ENCODE assay signal across 14 mouse cellular contexts in the genomic region with DNA sequence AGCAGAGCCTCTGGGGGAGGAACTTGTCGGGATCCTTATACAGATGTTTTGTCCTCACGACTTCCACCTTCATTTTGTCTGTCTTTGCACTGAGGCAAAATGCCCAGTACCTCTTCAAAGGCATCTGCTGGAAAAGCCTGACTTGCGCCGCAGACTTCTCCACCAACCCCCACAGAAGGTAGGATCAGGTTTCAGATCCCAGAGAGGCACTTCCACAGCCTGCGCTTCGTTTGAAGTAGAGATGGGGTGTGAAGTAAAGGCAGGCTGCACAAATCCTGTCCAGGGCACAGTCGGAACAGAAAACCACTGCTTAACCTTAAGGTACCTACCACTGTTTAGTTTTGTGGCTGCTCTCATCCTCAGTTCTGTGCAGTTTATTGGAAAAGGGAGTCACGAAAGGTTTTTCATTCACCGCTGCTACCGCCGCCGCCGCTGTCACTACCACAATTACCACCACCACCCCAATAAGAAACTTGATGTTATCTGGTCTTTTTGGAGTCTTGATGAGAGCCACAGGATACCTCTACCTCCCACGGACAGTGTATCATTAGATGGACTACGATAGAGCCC. TPM values are rescaled to one million over a fixed set of nuclear protein-coding genes. Genes with fewer than 3 reads are reported as not detected.
DNase-seq lines count a peak whose midpoint lies in the region; ATAC-seq and TF ChIP-seq lines count a peak whose summit lies in the region.
"Had no signal": no experiment of that assay in that cellular context is flagged by ENCODE, and none has a peak within 500 bp of the region (broad histone marks: within the 10 kb centered on the region; RNA-seq: fewer than 3 reads in every experiment).

No protein-coding gene starts in this region.

- H3K27me3 ChIP-seq in lung, embryonic 14.5 days (ENCODE audit: insufficient read depth, low read length), result peaks cover 86% of the 10 kb centered on the region
- peaks cover 77% of the 10 kb centered on the region for H3K27me3 ChIP-seq in forebrain, embryonic 14.5 days (replicated peaks; ENCODE audit: control insufficient read depth, insufficient read depth, low read length)
- H3K27me3 ChIP-seq in limb, embryonic 12.5 days, result peaks cover 83% of the 10 kb centered on the region

- H3K9ac ChIP-seq in lung, embryonic 14.5 days, result no peak overlapping the region
- no peak overlapping the region for H3K9ac ChIP-seq in forebrain, embryonic 14.5 days (ENCODE audit: low read length)
- H3K9ac ChIP-seq in limb, embryonic 12.5 days (replicated peaks), result no peak overlapping the region
- H3K9ac ChIP-seq: hindbrain, embryonic 15.5 days; limb, embryonic 15.5 days; neural tube, embryonic 12.5 days had no signal

- no peak overlapping the region for H3K27ac ChIP-seq in lung, embryonic 14.5 days (ENCODE audit: low read depth)
- H3K27ac ChIP-seq in forebrain, embryonic 14.5 days (ENCODE audit: low read depth, low read length), result no peak overlapping the region
- H3K27ac ChIP-seq in limb, embryonic 12.5 days, result no peak overlapping the region
- H3K27ac ChIP-seq: hindbrain, embryonic 15.5 days; limb, embryonic 15.5 days; neural tube, embryonic 12.5 days had no signal

- H3K9me3 ChIP-seq in lung, embryonic 14.5 days (ENCODE audit: low read depth, low read length), result no peaks in the 10 kb centered on the region
- no peaks in the 10 kb centered on the region for H3K9me3 ChIP-seq in forebrain, embryonic 14.5 days (replicated peaks; ENCODE audit: control insufficient read depth, low read length)
- H3K9me3 ChIP-seq in limb, embryonic 12.5 days, result no peaks in the 10 kb centered on the region
- H3K9me3 ChIP-seq: hindbrain, embryonic 15.5 days; limb, embryonic 15.5 days; neural tube, embryonic 12.5 days had no signal

- H3K4me3 ChIP-seq in lung, embryonic 14.5 days (ENCODE audit: low read depth, low read length), result no peak overlapping the region
- H3K4me3 ChIP-seq in forebrain, embryonic 14.5 days (ENCODE audit: low read depth, low read length), result no peak overlapping the region
- 0 out of 2 replicates have a peak overlapping the region, but pooled peaks have one; percentile 1 for H3K4me3 ChIP-seq in limb, embryonic 12.5 days (replicated peaks)
- H3K4me3 ChIP-seq: neural tube, embryonic 12.5 days had no signal

- 2% methylated on average over 15 of the region's 15 CpGs for WGBS in lung, embryonic 14.5 days
- 2% methylated on average over 15 of the region's 15 CpGs for WGBS in forebrain, embryonic 14.5 days
- WGBS in limb, embryonic 12.5 days, result under 1% methylated on average over 15 of the region's 15 CpGs

- ATAC-seq in lung, embryonic 14.5 days (ENCODE audit: insufficient read depth), result no peak
- ATAC-seq in forebrain, embryonic 14.5 days, result no peak
- ATAC-seq in limb, embryonic 12.5 days (ENCODE audit: insufficient number of reproducible peaks, insufficient read depth, low FRiP score, low TSS enrichment, low read depth), result 0 out of 2 replicates have a peak, but pooled peaks have one; percentile 11
- no peak for ATAC-seq in megakaryocyte, adult 5-6 weeks (ENCODE audit: poor library complexity, severe bottlenecking)
- ATAC-seq in activated CD4-positive, CD25-positive, alpha-beta regulatory T cell, adult 4 months, result no peak

- no peaks in the 10 kb centered on the region for H3K36me3 ChIP-seq in lung, embryonic 14.5 days (ENCODE audit: insufficient read depth)
- H3K36me3 ChIP-seq in forebrain, embryonic 14.5 days (ENCODE audit: control insufficient read depth, insufficient read depth, low read length), result no peaks in the 10 kb centered on the region
- H3K36me3 ChIP-seq in limb, embryonic 12.5 days, result no peaks in the 10 kb centered on the region
- H3K36me3 ChIP-seq: hindbrain, embryonic 15.5 days; limb, embryonic 15.5 days; neural tube, embryonic 12.5 days had no signal

- peaks cover 4% of the 10 kb centered on the region; the same call in 1 of the 2 replicates for H3K4me1 ChIP-seq in lung, embryonic 14.5 days (ENCODE audit: insufficient read depth)
- H3K4me1 ChIP-seq in forebrain, embryonic 14.5 days (ENCODE audit: control insufficient read depth, insufficient read depth, low read length), result peaks cover 8% of the 10 kb centered on the region; the same call in 1 of the 2 replicates
- peaks cover 26% of the 10 kb centered on the region for H3K4me1 ChIP-seq in limb, embryonic 12.5 days (replicated peaks)

- peak; percentile 43 for DNase-seq in lung, embryonic 14.5 days
- no peak for DNase-seq in lung, adult 18-20 months
- peak; percentile 73 for DNase-seq in embryo, embryonic 11 days
- no peak for DNase-seq in forebrain, embryonic 14.5 days (ENCODE audit: low spot score)
- DNase-seq: cerebellum, postnatal 36 days; heart, adult 18-20 months; lung, postnatal 4 days; right cerebral cortex, postnatal 25 days had no signal

- H3K4me2 ChIP-seq in lung, embryonic 14.5 days, result no peak overlapping the region
- H3K4me2 ChIP-seq in forebrain, embryonic 14.5 days (ENCODE audit: low read length), result peak overlapping the region; percentile 20; the same call in 1 of the 2 replicates
- peak overlapping the region; percentile 25 for H3K4me2 ChIP-seq in limb, embryonic 12.5 days
- H3K4me2 ChIP-seq: hindbrain, embryonic 15.5 days; limb, embryonic 15.5 days had no signal

- no peak for TF ChIP-seq CTCF in lung, embryonic 14.5 days (IDR thresholded peaks at IDR 0.05; ENCODE audit: low read depth)

RNA-seq across cellular contexts. Expression of a gene that starts 1.7 kb away (rescaled TPM):
- 0.04 and 0.05 TPM in 2 replicates for polyA plus RNA-seq in lung, embryonic 14.5 days (2014; fragmentation: Nextera tagmentation; extraction: Ambion mirVana)
- polyA plus RNA-seq in forebrain, embryonic 14.5 days (2014; fragmentation: Nextera tagmentation; extraction: Ambion mirVana), result 1.5 and 1.8 TPM in 2 replicates
- 0.45 and 0.68 TPM in 2 replicates for polyA plus RNA-seq in limb, embryonic 12.5 days (2016; fragmentation: Nextera tagmentation; extraction: Ambion mirVana)
- not detected in 2 replicates for total RNA-seq in megakaryocyte, adult 5-6 weeks (2015)
- total RNA-seq in megakaryocyte, adult 5-6 weeks (2017), result not detected in 2 replicates
- under 1 TPM in 1 of 2 experiments, not detected in 1; 0.08 TPM for polyA plus RNA-seq in activated CD4-positive, CD25-positive, alpha-beta regulatory T cell, adult 4 months (2017; shearing (Covaris generic))
- total RNA-seq: heart, adult 18-20 months had no signal

Comparison
In these comparisons a context has a peak if more than half of its experiments do, and no peak if none do; other contexts are left out.
1. DNase-seq: peak in lung, embryonic 14.5 days (single experiment) and embryo, embryonic 11 days (single experiment); none in lung, adult 18-20 months (0 of 2) and forebrain, embryonic 14.5 days (single experiment).